Mouse (Mus musculus) erythroblast, embryonic 14.5 days (primary cell): Measurements from ENCODE around the gene Dnajc8.

ENCODE experiments used
- GATA1 ChIP-seq: IDR thresholded peaks from 2 replicates; pipeline ENCODE4 v1.6.1; 2012; ENCODE audit warnings: low read length, inconsistent platforms, mixed read lengths
- TAL1 ChIP-seq: IDR thresholded peaks from 3 replicates; pipeline ENCODE4 v1.6.1; 2012; ENCODE audit warnings: low read length, inconsistent platforms, mixed read lengths

DNA sequence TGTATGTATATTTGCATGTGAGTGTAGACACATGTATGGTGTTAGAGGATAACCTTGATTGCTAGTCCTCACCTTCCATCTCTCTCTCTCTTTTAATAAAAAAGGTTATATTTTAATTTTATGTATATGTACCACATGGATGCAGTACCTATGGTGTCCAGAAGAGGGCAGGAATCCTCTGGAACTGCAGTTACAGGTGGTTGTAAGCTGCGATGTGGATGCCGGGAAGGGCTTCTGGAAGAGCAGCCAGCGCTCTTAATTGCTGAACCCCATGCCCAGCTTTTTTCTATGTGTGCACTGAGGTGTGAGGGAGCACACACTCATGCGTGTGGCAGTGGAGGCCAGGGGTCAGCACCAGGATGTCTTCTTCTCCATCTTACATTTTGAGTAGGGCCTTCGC, 33.8 kb downstream of the Dnajc8 start:
- TF ChIP-seq GATA1 (no peak), TAL1 (no peak)
